Mouse (Mus musculus): Measurements from ENCODE around the gene Klk1b8.
"Not testable (repeated sequence)": the region's sequence is repeated elsewhere in the genome, so short reads cannot be mapped to it uniquely, and the experiment has no call there.

Gene Klk1b8

DNA sequence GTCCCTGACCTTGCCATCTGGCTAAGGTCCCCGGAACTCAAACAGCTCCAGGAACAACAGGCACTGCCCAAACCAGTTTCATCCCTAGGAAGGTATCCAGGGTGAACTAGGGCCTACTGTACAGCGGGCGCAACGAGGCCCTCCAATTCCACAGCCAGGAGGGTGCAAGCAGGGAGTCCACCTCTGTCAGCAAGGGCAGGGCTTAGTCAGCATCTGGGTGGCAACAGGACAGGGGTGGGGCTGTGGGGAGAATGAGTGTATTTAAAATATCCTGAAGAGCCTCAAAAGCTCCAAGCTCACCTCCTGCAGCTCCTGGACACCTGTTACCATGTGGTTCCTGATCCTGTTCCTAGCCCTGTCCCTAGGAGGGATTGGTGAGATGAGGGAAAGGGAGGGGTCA lies 45.1 kb downstream of the Klk1b8 start, which contains the start of gene Klk1b11:
Gene Klk1b11, plus strand, starts transcription at position 301 of the 400 bp plus-strand sequence.
- not testable (repeated sequence) for DNase-seq (ENCODE audit: low spot score)

All from embryo, embryonic 10 days (tissue).